Mouse (Mus musculus) mesoderm, embryonic 11.5 days (tissue): ENCODE data around the gene Magea4.

Experiments
- DNase-seq: peaks from one replicate; pipeline ENCODE4 v3.0.0-alpha.2; 2012; ENCODE audit warnings: low read depth, low spot score

The Magea4 gene

DNA sequence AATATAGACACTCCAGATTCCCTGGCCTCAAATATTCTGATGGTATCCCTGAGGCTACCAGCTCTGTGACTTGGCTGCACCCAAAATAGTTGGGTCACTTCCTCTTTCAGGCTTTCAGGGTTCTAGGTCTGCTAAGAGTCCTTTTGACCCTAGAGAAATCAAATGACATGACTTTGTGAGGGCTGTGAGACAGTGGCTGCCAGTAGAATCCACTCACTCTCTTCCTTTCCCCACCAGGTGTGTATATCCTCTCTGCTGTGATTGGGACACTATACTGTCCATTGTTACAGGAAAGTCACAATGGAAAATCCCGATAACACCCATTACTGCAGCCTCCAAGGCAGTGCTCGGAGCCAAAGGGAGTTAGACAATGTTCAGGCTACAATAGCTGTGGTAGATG lies at the start of gene Magea4:
TSS of gene Magea4 (plus strand) at position 301 of the 400 bp plus-strand sequence.
- DNase-seq, result no peak

DNA sequence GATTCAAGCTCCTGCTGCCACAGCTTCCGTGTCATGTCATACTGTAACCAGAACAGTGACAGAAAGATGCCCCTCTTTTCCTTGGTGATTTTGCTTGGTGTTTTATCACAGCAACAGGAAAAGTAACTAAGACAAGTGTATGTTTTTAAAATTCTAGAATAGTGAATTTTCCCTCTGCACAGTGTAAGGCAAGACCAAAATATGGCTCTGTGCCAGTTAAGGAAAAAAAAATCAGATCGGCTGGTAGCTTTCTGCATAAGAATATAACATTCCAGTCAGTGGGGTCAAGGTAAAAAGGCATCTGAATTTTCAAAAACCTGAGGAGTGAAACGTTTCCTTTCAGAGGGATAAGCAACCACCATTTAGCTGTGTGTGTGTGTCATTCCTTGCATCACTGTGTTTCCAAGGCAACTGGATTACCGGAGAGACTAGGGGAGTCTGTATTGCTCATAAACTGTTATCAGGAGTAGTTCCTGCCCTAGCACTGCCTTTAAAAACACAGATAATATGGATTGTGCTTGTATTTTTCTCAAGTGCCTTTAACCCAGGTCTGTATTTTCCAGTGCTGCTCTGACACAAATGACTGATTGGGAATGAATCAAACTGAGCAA lies 18.8 kb upstream of the Magea4 start:
- DNase-seq, result no peak

DNA sequence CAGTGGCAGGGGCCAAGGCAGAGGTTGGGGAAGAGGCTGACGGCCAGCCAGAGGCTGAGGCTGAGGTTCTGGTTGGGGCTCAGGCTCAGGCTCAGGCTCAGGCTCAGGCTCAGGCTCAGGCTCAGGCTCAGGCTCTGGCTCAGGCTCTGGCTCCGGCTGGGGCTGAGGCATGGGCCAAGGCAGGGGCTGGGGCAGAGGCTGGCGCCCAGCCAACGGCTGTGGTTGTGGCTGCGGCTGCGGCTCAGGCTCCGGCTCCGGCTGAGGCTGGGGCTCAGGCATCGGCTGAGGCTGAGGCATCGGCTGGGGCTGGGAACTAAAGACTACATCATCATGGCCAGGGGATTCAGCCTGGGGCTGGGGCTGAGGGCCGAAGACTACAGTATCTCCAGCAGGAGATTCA lies 48.8 kb downstream of the Magea4 start:
- no peak for DNase-seq
